Mouse (Mus musculus): ENCODE measurements around the gene Olfr521.
"Not testable (repeated sequence)": the region's sequence is repeated elsewhere in the genome, so short reads cannot be mapped to it uniquely, and the experiment has no call there.

Olfr521 gene

GRCm38 (mm10) chr7:99763207-99763606, at the start of gene Olfr521:
Gene Olfr521 (plus strand): TSS chr7:99763507.
- DNase-seq (ENCODE audit: low spot score in 2 of 2), result no peak

GRCm38 (mm10) chr7:99716536-99716935, 46.8 kb upstream of the Olfr521 start:
- no peak for DNase-seq (ENCODE audit: low spot score in 2 of 2)

- DNase-seq (ENCODE audit: low spot score in 2 of 2), result no peak
Measured at GRCm38 (mm10) chr7:99729973-99730372, 33.3 kb upstream of the Olfr521 start, which contains the start of gene Olfr520. Gene Olfr520 (plus strand): TSS chr7:99730273.

- no peak for DNase-seq (ENCODE audit: low spot score in 2 of 2)
Measured at GRCm38 (mm10) chr7:99734612-99735011, 28.7 kb upstream of the Olfr521 start.

DNA sequence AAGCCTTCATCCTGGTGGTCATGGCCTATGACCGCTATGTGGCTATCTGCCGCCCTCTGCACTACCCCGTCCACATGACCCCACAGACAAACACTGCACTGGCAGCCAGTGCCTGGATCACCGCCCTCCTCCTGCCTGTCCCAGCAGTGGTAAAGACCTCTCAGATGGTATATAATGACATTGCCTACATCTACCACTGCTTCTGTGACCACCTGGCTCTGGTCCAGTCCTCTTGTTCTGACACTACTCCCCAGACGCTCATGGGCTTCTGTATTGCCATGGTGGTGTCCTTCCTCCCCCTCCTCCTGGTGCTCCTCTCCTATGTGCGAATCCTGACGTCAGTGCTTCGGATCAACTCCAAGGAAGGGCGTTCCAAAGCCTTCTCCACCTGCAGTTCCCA, 27.8 kb upstream of the Olfr521 start:
- not testable (repeated sequence) for DNase-seq (ENCODE audit: low spot score in 2 of 2)

DNA sequence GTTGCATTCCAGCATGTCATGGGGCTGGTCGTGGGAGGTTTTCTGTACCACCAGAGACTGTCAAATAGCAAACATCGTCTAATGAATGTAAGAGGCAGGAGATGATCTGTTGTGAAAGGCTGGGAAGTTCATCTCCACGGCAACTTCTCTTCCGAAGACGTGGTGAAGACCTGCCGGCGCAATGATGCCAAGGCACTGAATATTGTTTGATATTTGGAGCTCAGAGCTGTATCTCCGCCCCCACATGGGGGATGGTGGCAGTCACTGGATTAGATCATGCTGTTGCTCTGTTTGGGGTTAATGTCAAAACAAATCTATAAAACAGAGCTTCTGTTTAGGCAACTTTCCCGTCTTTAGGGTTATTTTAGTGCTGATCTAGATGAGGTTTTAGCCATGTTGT, 24.0 kb upstream of the Olfr521 start:
- DNase-seq (ENCODE audit: low spot score in 2 of 2), result no peak

DNA sequence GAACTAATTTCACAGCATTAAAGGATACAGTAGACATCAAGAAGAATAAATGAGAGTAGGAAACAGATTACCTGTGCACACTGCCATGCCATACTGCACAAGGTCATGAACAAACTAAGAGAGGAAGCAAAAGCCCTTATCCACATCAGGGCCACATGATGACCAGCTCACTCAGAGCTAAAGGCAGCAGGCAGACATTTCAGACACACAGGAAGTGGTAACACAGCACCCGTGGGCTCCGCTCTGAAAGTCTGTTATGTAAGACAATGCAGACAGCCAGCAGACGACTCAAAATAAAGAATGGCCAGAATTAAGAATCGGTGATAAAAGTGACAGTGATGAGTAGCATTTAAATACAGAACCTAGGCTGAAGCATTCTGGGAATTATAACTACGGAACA, 18.1 kb downstream of the Olfr521 start:
- DNase-seq (ENCODE audit: low spot score in 2 of 2), result no peak

DNA sequence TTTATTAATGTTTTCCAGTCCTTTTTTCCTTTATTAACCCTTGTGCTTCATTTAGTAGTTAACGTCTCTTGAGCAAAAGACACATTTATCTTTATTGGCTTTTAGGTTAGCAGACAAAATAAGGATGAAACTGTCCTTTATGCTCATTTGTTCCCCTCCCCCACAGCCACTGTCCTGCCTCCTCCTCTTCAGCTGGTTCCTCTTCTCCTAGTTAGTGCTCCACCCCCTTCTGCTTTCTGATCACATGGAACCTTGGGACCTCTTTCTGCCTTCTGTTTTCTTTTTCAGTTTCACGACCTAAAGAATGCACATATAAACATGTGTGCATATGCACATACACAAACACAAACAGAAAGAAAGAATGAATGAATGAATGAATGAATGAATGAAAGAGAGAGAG, 18.6 kb downstream of the Olfr521 start:
- no peak for DNase-seq (ENCODE audit: low spot score in 2 of 2)

DNA sequence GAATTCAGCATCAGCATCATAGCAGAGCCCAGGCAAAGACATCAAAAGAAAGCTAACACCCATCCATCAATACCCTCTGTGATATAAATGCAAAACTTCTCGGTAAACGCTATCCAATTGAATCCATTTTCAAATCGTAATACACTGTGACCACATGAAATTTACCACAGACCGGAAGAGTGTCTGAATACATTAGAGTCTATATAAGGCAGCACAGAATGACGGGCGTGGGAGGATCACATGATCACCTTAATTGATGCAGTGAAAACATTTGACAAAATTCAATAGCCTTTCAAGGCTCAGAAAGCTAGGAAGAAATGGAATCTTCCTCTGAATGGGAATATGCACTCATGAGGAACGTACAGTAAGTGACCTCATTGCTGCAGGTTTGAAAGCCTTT, 20.1 kb downstream of the Olfr521 start:
- no peak for DNase-seq (ENCODE audit: low spot score in 2 of 2)

DNA sequence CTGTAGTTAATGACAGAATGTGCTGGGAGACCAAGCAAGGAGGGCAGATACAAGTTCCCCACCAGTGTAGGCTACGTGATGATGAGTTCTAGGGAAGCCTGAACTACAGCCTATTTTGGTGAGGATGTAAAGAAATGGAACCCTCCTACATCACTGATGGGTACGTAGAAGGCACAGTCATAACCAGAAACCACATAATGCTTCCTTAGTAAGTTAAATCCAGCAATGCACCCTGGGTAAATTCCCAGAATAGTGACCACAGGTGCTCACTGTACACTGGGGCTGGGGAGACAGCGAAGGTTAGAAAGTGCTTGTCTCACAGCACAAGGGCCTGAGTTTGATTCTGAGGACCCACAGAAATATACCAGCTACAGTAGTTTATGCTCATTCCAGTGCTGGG, 22.2 kb downstream of the Olfr521 start:
- DNase-seq (ENCODE audit: low spot score in 2 of 2), result no peak

DNA sequence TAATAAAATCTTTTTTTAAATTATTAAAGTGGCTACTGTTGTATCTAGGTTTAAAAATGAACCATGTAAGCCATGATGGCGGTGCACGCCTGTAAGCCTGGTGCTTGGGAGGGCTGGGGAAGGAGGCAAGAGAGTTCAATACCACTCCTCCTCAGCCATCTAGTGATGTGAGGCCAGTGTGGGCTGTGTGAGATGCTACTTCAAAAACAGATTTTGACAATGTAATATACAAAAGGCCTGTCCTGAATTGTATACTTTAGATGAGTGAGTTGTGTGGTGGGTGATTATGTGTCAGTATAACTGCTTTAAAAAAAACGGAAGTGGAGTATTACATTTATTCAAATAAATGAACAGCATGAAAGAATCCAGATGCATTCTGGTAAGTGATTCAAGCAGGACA, 23.5 kb downstream of the Olfr521 start:
- DNase-seq (ENCODE audit: low spot score in 2 of 2), result no peak

DNA sequence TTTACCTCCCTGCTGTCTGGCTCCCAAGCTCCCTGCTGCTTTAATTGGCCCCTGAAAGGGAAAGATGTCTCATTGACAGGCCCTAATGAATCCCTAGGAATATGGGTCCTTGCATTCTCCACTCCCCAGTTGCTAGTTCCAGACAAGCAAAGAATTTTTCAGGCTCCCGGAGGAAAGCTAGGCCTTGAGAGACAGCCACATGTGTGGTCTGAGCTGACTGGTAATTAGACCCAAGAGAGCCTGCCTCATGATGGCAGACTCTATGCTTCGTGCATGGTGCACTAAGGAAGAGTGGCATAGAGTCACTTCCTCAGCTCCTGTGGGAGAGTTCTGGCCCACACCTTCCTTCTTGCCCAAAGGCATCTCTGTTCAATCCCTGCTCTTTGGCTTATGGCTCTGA, 24.6 kb downstream of the Olfr521 start:
- DNase-seq (ENCODE audit: low spot score in 2 of 2), result no peak

- DNase-seq (ENCODE audit: low spot score in 2 of 2), result no peak
Measured at GRCm38 (mm10) chr7:99788563-99788962, 25.3 kb downstream of the Olfr521 start.

DNA sequence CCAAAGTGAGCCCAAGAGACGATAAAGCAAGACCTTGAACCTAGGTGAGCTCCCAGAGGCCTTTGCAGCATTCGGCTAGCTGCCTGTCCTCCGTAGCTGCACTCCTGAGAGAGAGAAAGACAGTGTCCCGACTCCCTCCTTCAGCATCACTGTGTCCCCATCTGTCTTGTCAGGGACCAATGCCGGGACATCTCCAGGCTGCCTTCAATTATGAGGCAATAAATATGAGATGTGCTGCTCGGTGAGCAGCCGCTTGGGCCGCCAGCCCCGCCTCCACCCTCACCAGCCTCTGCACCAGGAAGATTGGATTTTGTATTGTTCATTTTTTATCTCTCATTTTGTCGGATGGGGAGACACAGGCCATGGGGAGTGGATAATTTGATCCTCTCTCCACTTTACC, 27.5 kb downstream of the Olfr521 start:
- no peak for DNase-seq (ENCODE audit: low spot score in 2 of 2)

DNA sequence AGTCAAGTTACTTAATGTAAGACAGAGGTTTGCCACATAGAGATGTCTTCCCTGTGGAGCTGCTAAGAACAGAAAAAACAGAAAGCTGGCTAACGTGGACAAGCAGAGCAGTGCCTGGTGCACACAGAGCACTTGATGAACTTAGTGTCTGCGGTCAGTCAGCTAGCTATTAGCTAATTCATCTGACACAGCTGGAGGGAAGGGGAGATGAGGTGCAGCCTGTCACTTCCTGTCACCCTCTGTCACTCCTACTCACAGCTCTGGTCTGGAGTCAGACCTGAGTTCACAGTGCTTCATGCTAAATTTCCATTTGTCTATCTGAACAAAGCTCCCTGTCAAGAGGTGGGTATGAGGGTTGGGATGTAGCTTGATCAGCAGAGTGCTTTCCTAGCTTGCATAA, 30.8 kb downstream of the Olfr521 start:
- no peak for DNase-seq (ENCODE audit: low spot score in 2 of 2)

- no peak for DNase-seq (ENCODE audit: low spot score in 2 of 2)
Measured at GRCm38 (mm10) chr7:99795192-99795981, 32.1 kb downstream of the Olfr521 start.

DNA sequence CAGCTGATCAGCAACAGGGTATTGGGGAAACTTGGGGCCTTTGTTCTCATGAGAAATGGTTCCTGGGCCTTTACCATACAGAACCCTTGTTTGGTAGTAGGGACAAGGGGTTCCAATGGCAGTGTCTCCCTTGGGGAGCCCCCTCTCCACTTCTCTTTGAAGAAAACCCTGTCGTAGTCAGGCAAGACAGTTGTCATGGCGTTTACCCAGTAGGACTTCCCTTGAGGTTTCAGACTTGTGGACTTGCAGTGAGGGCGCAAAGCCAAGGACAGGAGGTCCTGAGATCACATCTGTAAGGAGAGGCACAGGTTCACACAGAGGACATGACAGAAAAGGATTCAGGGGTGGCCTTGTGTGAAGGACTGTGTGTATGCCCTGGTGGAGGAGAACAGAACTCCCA, 33.2 kb downstream of the Olfr521 start:
- no peak for DNase-seq (ENCODE audit: low spot score in 2 of 2)

GRCm38 (mm10) chr7:99797261-99797660, 34.0 kb downstream of the Olfr521 start:
- DNase-seq (ENCODE audit: low spot score in 2 of 2), result no peak

DNA sequence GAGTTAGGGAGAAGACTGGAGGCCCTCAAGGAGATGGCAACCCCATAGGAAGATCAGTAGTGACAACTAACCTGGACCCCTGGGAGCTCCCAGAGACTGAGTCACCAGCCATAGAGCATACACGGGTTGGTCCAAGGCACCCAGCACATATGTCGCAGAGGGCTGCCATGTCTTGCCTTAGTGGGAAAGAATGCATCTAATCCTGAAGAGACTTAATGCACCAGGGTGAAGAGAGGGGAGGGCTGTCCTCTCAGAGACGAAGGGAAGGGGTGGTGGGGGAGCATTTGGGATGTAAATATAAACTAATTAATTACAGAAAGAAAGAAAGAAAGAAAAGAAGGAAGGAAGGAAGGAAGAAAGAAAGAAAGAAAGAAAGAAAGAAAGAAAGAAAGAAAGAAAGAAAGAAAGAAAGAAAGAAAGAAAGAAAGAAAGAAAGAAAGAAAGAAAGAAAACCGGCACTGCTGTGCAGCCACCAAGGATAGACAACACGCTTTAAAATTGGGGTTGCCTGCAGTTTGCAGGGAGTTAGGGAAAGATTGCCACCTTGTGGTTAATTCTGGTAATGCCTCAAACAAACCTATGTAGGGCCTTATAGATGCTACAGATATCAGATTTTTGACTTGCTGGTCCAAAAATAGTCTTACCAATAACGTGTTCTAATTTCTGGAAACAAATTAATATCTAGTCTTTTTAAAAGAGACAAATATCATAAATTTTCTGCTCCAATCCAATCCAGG, 34.8 kb downstream of the Olfr521 start:
- DNase-seq (ENCODE audit: low spot score in 2 of 2), result peak in 1 of 2 experiments; percentile 53

GRCm38 (mm10) chr7:99799118-99799517, 35.8 kb downstream of the Olfr521 start:
- DNase-seq (ENCODE audit: low spot score in 2 of 2), result no peak

GRCm38 (mm10) chr7:99803535-99803934, 40.2 kb downstream of the Olfr521 start:
- no peak for DNase-seq (ENCODE audit: low spot score in 2 of 2)

GRCm38 (mm10) chr7:99804033-99804432, 40.7 kb downstream of the Olfr521 start:
- not testable (repeated sequence) for DNase-seq (ENCODE audit: low spot score in 2 of 2)

DNA sequence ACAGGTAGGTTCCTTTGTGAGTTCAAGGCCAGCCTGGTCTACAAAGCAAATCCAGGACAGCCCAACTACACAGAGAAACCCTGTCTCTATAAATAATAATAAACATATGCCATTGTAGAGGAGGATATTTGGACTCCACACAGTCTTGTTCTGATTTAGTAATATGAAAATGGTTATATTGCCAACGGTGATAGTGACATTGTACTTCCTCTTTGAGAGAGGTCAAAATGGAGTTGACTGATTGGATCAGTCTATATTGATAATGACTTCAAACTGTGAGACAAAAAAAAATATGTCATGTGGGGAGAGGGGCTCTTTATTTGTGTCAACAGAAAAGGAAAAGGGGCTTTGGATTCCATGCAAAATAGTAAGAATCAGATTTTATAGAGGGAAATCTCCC, 42.0 kb downstream of the Olfr521 start:
- no peak for DNase-seq (ENCODE audit: low spot score in 2 of 2)

All from frontal cortex, postnatal 25 days (tissue).